Mouse (Mus musculus) T-helper 17 cell (primary cell): ENCODE measurements around the gene Ralgps1.

Experiments
- in situ Hi-C, 2 experiments: fragments of 300-600 bp; cut with MboI, MseI; formaldehyde crosslinking; loops; 1 replicate in 1 of 2; 2 replicates in 1 of 2; pipeline ENCODE4 v1.15.1; 2025; ENCODE audit warnings: high pct_unique_total_duplicates in 2 of 2

The Ralgps1 gene

GRCm38 (mm10) chr2:33361139-33361716, 10.1 kb downstream of the Ralgps1 start:
- in situ Hi-C loops = no loop called here

- in situ Hi-C loops = no loop called here
Measured at GRCm38 (mm10) chr2:33360564-33360963, 10.7 kb downstream of the Ralgps1 start.

- in situ Hi-C loops = no loop called here
Measured at GRCm38 (mm10) chr2:33359184-33359583, 12.1 kb downstream of the Ralgps1 start.

- in situ Hi-C loops = no loop called here
Measured at GRCm38 (mm10) chr2:33357250-33357838, 13.9 kb downstream of the Ralgps1 start.

- in situ Hi-C loops = no loop called here
Measured at GRCm38 (mm10) chr2:33355558-33355957, 15.7 kb downstream of the Ralgps1 start.

GRCm38 (mm10) chr2:33353432-33353831, 17.9 kb downstream of the Ralgps1 start:
- in situ Hi-C loops = loop anchor here (5.0 kb wide), 1 partner anchor 196 kb away; no protein-coding TSS in a partner anchor

- in situ Hi-C loops = loop anchor here (5.0 kb wide), 1 partner anchor 194 kb away; no protein-coding TSS in a partner anchor
Measured at GRCm38 (mm10) chr2:33351449-33351848, 19.8 kb downstream of the Ralgps1 start.

- in situ Hi-C loops = loop anchor here (5.0 kb wide), 1 partner anchor 194 kb away; no protein-coding TSS in a partner anchor
Measured at GRCm38 (mm10) chr2:33350921-33351320, 20.4 kb downstream of the Ralgps1 start.

- in situ Hi-C loops = no loop called here
Measured at GRCm38 (mm10) chr2:33349581-33349980, 21.7 kb downstream of the Ralgps1 start.

- in situ Hi-C loops = no loop called here
Measured at GRCm38 (mm10) chr2:33349081-33349480, 22.2 kb downstream of the Ralgps1 start.

GRCm38 (mm10) chr2:33348260-33348659, 23.0 kb downstream of the Ralgps1 start:
- in situ Hi-C loops = no loop called here

- in situ Hi-C loops = no loop called here
Measured at GRCm38 (mm10) chr2:33347607-33348006, 23.7 kb downstream of the Ralgps1 start.

- in situ Hi-C loops = no loop called here
Measured at GRCm38 (mm10) chr2:33346749-33347148, 24.5 kb downstream of the Ralgps1 start.

- in situ Hi-C loops = no loop called here
Measured at GRCm38 (mm10) chr2:33345956-33346355, 25.3 kb downstream of the Ralgps1 start.

GRCm38 (mm10) chr2:33345475-33345874, 25.8 kb downstream of the Ralgps1 start:
- in situ Hi-C loops = no loop called here

- in situ Hi-C loops = no loop called here
Measured at GRCm38 (mm10) chr2:33343413-33343812, 27.9 kb downstream of the Ralgps1 start.

GRCm38 (mm10) chr2:33342148-33342547, 29.1 kb downstream of the Ralgps1 start:
- in situ Hi-C loops = no loop called here

GRCm38 (mm10) chr2:33335789-33336188, 35.5 kb downstream of the Ralgps1 start:
- in situ Hi-C loops = no loop called here

GRCm38 (mm10) chr2:33329622-33330021, 41.7 kb downstream of the Ralgps1 start:
- in situ Hi-C loops = no loop called here

GRCm38 (mm10) chr2:33328941-33329340, 42.3 kb downstream of the Ralgps1 start:
- in situ Hi-C loops = no loop called here

GRCm38 (mm10) chr2:33325359-33325758, 45.9 kb downstream of the Ralgps1 start:
- in situ Hi-C loops = no loop called here

- in situ Hi-C loops = no loop called here
Measured at GRCm38 (mm10) chr2:33323799-33324595, 47.3 kb downstream of the Ralgps1 start.
